Mouse (Mus musculus) liver, postnatal 0 days (tissue): ENCODE measurements around the gene Atad1.

ENCODE experiments used
- CTCF ChIP-seq: sonication (generic); IDR thresholded peaks from 2 replicates; pipeline ENCODE4 v1.5.1; 2016; ENCODE audit warnings: antibody characterized with exemption, low read depth
- EP300 ChIP-seq: IDR thresholded peaks from 2 replicates; pipeline ENCODE4 v1.6.1; 2016; ENCODE audit warnings: antibody characterized with exemption, low read depth, mild to moderate bottlenecking

GRCm38 (mm10) chr19:32653122-32653521 is 86.5 kb downstream of the Atad1 start:
- TF ChIP-seq CTCF (no peak), EP300 (no peak)
